Mouse (Mus musculus): ENCODE data around the gene Trex1. TPM values are rescaled to one million over a fixed set of nuclear protein-coding genes. Genes with fewer than 3 reads are reported as not detected.

Trex1 gene
- total RNA-seq (2021): 10 to 100 TPM; 13.4 to 13.7 TPM
- long read RNA-seq, experiment 1, transcript Trex1-201 (2 exons, 1,084 nt): major isoform, 5 of 10 reads
- long read RNA-seq, experiment 1, transcript Trex1-202 (2 exons, 1,054 nt): major isoform, 5 of 10 reads
- long read RNA-seq, experiment 1, partial matches to known transcripts: 0 of 10 reads
- long read RNA-seq, experiment 1, other reads (novel, unspliced or antisense): 0 of 10 reads
- long read RNA-seq, experiment 2, transcript Trex1-202 (2 exons, 1,054 nt): major isoform, 5 of 5 reads
- long read RNA-seq, experiment 2, partial matches to known transcripts: 0 of 5 reads
- long read RNA-seq, experiment 2, other reads (novel, unspliced or antisense): 0 of 5 reads

- peak; percentile 86 to 90 for DNase-seq (ENCODE audit: low spot score in 2 of 2)
Observed at GRCm38 (mm10) chr9:109059136-109059903, at the start of gene Trex1. Trex1 (minus strand) TSS chr9:109059734.

GRCm38 (mm10) chr9:109107341-109107740 is 47.8 kb upstream of the Trex1 start:
- no peak for DNase-seq (ENCODE audit: low spot score in 2 of 2)

GRCm38 (mm10) chr9:109105648-109106047 is 46.1 kb upstream of the Trex1 start:
- DNase-seq (ENCODE audit: low spot score in 2 of 2): no peak

GRCm38 (mm10) chr9:109105011-109105410 is 45.5 kb upstream of the Trex1 start:
- DNase-seq (ENCODE audit: low spot score in 2 of 2): no peak

GRCm38 (mm10) chr9:109104083-109104482 is 44.5 kb upstream of the Trex1 start:
- DNase-seq (ENCODE audit: low spot score in 2 of 2): no peak

- DNase-seq (ENCODE audit: low spot score in 2 of 2): no peak
Observed at GRCm38 (mm10) chr9:109103250-109103649, 43.7 kb upstream of the Trex1 start.

- DNase-seq (ENCODE audit: low spot score in 2 of 2): no peak
Observed at GRCm38 (mm10) chr9:109102541-109102940, 43.0 kb upstream of the Trex1 start.

GRCm38 (mm10) chr9:109101933-109102445 is 42.5 kb upstream of the Trex1 start:
- no peak for DNase-seq (ENCODE audit: low spot score in 2 of 2)

GRCm38 (mm10) chr9:109100307-109100928 is 40.9 kb upstream of the Trex1 start:
- DNase-seq (ENCODE audit: low spot score in 2 of 2): no peak

GRCm38 (mm10) chr9:109098969-109099368 is 39.4 kb upstream of the Trex1 start:
- no peak for DNase-seq (ENCODE audit: low spot score in 2 of 2)

- no peak for DNase-seq (ENCODE audit: low spot score in 2 of 2)
Observed at GRCm38 (mm10) chr9:109098366-109098765, 38.8 kb upstream of the Trex1 start.

- peak; percentile 56 to 57 for DNase-seq (ENCODE audit: low spot score in 2 of 2)
Observed at GRCm38 (mm10) chr9:109097831-109098230, 38.3 kb upstream of the Trex1 start.

- DNase-seq (ENCODE audit: low spot score in 2 of 2): no peak
Observed at GRCm38 (mm10) chr9:109097291-109097690, 37.8 kb upstream of the Trex1 start.

GRCm38 (mm10) chr9:109096856-109097255 is 37.3 kb upstream of the Trex1 start:
- DNase-seq (ENCODE audit: low spot score in 2 of 2): no peak

GRCm38 (mm10) chr9:109096251-109096661 is 36.7 kb upstream of the Trex1 start:
- DNase-seq (ENCODE audit: low spot score in 2 of 2): no peak

- peak; percentile 50 to 61 for DNase-seq (ENCODE audit: low spot score in 2 of 2)
Observed at GRCm38 (mm10) chr9:109095137-109095982, 35.8 kb upstream of the Trex1 start, which contains the start of gene Plxnb1. Plxnb1 (plus strand) TSS chr9:109095389.

GRCm38 (mm10) chr9:109094553-109095136 is 35.1 kb upstream of the Trex1 start:
- no peak for DNase-seq (ENCODE audit: low spot score in 2 of 2)

GRCm38 (mm10) chr9:109093786-109094552 is 34.4 kb upstream of the Trex1 start:
- no peak for DNase-seq (ENCODE audit: low spot score in 2 of 2)

GRCm38 (mm10) chr9:109092799-109093198 is 33.3 kb upstream of the Trex1 start:
- DNase-seq (ENCODE audit: low spot score in 2 of 2): no peak
